Mouse (Mus musculus) erythroblast, embryonic 14.5 days (primary cell): ENCODE results near the gene Fam131c. TPM values are rescaled to one million over a fixed set of nuclear protein-coding genes. Genes with fewer than 3 reads are reported as not detected.

Experiments
- H3K27me3 ChIP-seq: 2 replicates; pipeline ENCODE4 v1.6.1; 2012; ENCODE audit warnings: inconsistent platforms; ENCODE audit not compliant: control insufficient read depth
- H3K36me3 ChIP-seq: 2 replicates; pipeline ENCODE4 v1.6.1; 2012; ENCODE audit warnings: mild to moderate bottlenecking, inconsistent platforms; ENCODE audit not compliant: control insufficient read depth
- H3K4me1 ChIP-seq: 2 replicates; pipeline ENCODE4 v1.6.1; 2012; ENCODE audit warnings: inconsistent platforms; ENCODE audit not compliant: control insufficient read depth
- H3K4me3 ChIP-seq: replicated peaks from 2 replicates; pipeline ENCODE3; 2012; ENCODE audit warnings: moderate library complexity, mild to moderate bottlenecking, inconsistent platforms
- H3K9me3 ChIP-seq: 2 replicates; pipeline ENCODE4 v1.6.1; 2012; ENCODE audit warnings: low read length, inconsistent platforms, mixed read lengths; ENCODE audit not compliant: control insufficient read depth
- GATA1 ChIP-seq: IDR thresholded peaks from 2 replicates; pipeline ENCODE4 v1.6.1; 2012; ENCODE audit warnings: low read length, inconsistent platforms, mixed read lengths
- TAL1 ChIP-seq: IDR thresholded peaks from 3 replicates; pipeline ENCODE4 v1.6.1; 2012; ENCODE audit warnings: low read length, inconsistent platforms, mixed read lengths
- polyA plus RNA-seq: library from polyadenylated mRNA; stranded (reverse); fragments of >175 nt; gene quantifications from 2 replicates; pipeline ENCODE4 v1.2.3, GENCODE M21; 2012

Fam131c gene
- polyA plus RNA-seq, 1 experiment: not detected

DNA sequence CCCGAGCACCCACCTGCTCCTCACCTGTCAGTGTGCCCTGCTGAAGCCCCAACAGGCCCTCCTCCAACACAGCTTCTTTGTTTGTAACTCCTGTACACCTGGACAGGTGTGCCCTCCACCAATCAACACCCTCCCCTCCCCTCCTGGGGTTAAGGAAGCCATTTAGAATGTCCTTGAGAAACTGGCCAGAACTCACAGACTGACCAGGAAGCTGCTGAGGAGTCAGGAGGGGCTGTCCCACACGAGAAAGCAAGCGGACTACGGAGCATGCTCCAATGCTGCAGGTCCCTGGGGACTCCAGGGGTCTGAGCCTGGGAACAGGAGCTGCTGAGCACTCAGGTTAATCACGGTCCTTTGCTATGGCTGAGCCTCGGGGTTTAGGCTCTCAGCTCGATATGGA, 47.9 kb downstream of the Fam131c start, which contains the start of gene Clcnkb:
Clcnkb (minus strand) TSS at position 91 of the 400 bp plus-strand sequence.
- TF ChIP-seq TAL1: no peak
- TF ChIP-seq GATA1: no peak
- no peak within 1 kb of the TSS for H3K4me3 ChIP-seq
- no peaks in the 10 kb centered on the region for H3K36me3 ChIP-seq
- peaks cover 2% of the 10 kb centered on the region; the same call in 1 of the 2 replicates for H3K9me3 ChIP-seq
- no peaks in the 10 kb centered on the region for H3K4me1 ChIP-seq
- H3K27me3 ChIP-seq: peaks cover 4% of the 10 kb centered on the region; the same call in 1 of the 2 replicates

- Histone ChIP-seq H3K4me1 (no peaks in the 10 kb centered on the region), H3K27me3 (no peaks in the 10 kb centered on the region), H3K36me3 (no peaks in the 10 kb centered on the region), H3K4me3 (no peak overlapping the region), H3K9me3 (no peaks in the 10 kb centered on the region)
- no peak for TF ChIP-seq GATA1
- no peak for TF ChIP-seq TAL1
Observed at GRCm38 (mm10) chr4:141419398-141420191, 51.6 kb downstream of the Fam131c start.

DNA sequence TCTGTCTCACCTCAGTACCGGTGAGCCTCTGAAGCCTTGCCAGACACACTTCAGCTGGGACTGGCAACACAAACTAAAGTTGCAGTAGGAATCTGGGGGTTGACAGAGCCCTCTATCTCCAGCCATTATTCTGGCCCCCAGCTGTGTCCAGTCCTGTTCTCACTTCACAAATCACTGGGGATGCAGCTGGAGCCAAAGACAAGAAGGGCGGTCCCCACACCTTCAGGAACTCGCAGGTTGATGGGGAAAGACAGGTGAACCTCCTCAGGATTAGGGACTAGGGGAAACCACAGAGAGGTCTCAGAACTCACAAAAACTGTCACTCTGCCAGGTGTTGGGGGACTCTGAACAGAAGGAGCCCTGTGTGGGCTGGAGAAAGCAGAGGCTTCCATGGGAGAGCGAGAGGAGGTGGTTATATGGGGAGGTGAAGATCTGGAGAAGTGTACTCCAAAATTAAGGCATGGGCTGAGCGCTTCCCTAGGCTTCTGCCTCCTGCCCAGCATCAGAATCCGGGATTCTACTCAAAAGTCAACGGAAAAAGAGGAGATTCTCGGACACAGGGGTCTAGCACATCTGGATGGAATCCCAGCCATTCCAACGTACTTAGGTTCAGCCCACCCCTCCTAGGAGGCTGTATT, 52.3 kb downstream of the Fam131c start, which contains the start of gene Hspb7:
Hspb7 (plus strand) TSS at position 588 of the 638 bp plus-strand sequence.
- Histone ChIP-seq H3K9me3 (no peaks in the 10 kb centered on the region), H3K4me1 (no peaks in the 10 kb centered on the region), H3K36me3 (no peaks in the 10 kb centered on the region), H3K27me3 (no peaks in the 10 kb centered on the region), H3K4me3 (no peak within 1 kb of the TSS)
- TF ChIP-seq GATA1 (no peak), TAL1 (no peak)

DNA sequence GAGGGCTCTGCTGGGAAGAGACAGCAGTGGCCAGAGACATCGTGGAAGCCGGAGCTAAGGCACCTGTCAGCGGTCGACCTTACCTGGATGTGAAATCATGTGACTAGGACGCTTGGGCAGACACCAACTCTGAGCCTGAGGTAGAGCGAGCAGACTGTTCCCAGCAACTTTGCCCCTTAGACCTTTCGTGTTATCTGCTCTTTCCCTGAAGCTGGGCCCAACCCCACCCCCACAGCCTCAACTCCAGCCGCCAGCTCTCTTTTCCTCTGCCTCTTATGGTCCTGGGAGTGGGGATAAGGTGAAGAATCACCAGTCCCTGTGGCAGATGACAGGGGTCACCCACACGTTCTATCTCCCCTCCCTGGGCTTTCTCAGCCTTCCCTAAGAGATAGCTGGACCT, 52.9 kb downstream of the Fam131c start:
- TF ChIP-seq GATA1 (no peak), TAL1 (no peak)
- no peaks in the 10 kb centered on the region for H3K36me3 ChIP-seq
- no peak overlapping the region for H3K4me3 ChIP-seq
- H3K27me3 ChIP-seq: peaks cover 4% of the 10 kb centered on the region
- no peaks in the 10 kb centered on the region for H3K9me3 ChIP-seq
- H3K4me1 ChIP-seq: no peaks in the 10 kb centered on the region

- Histone ChIP-seq H3K27me3 (peaks cover 5% of the 10 kb centered on the region), H3K4me1 (no peaks in the 10 kb centered on the region), H3K9me3 (no peaks in the 10 kb centered on the region), H3K4me3 (no peak overlapping the region), H3K36me3 (no peaks in the 10 kb centered on the region)
- TF ChIP-seq TAL1 (no peak), GATA1 (no peak)
Observed at GRCm38 (mm10) chr4:141421423-141421822, 53.4 kb downstream of the Fam131c start.

GRCm38 (mm10) chr4:141422841-141423240, 54.8 kb downstream of the Fam131c start:
- Histone ChIP-seq H3K4me1 (no peaks in the 10 kb centered on the region), H3K4me3 (no peak overlapping the region), H3K36me3 (no peaks in the 10 kb centered on the region), H3K27me3 (peaks cover 7% of the 10 kb centered on the region), H3K9me3 (no peaks in the 10 kb centered on the region)
- TF ChIP-seq GATA1 (no peak), TAL1 (no peak)

DNA sequence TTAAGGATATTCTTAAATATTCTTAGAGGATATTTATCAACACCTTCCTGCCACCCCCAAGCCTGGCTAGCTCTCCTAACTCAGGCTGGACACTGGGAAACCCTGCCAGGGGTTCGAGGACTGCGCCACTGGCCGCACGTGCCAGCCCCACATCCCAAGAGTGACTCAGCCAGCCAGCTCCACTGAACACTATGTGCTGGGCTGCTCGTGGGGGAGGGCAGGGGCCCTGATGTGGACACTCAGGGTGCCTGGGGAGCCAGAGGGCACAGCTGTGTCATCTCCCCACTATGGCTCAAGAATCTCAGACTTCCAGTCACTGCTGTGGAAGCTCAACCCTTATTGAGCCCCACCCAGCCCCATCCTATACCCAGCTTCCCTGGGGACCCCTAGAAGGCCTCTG, 55.3 kb downstream of the Fam131c start:
- H3K27me3 ChIP-seq: peaks cover 7% of the 10 kb centered on the region
- H3K9me3 ChIP-seq: no peaks in the 10 kb centered on the region
- H3K36me3 ChIP-seq: no peaks in the 10 kb centered on the region
- TF ChIP-seq TAL1: no peak
- no peak for TF ChIP-seq GATA1
- no peaks in the 10 kb centered on the region for H3K4me1 ChIP-seq
- H3K4me3 ChIP-seq: no peak overlapping the region

GRCm38 (mm10) chr4:141423691-141424431, 55.8 kb downstream of the Fam131c start:
- no peaks in the 10 kb centered on the region for H3K36me3 ChIP-seq
- no peaks in the 10 kb centered on the region for H3K4me1 ChIP-seq
- H3K27me3 ChIP-seq: peaks cover 7% of the 10 kb centered on the region
- no peak for TF ChIP-seq TAL1
- no peak for TF ChIP-seq GATA1
- no peak overlapping the region for H3K4me3 ChIP-seq
- no peaks in the 10 kb centered on the region for H3K9me3 ChIP-seq
